Mouse (Mus musculus) liver, embryonic 15.5 days (tissue): ENCODE data around the gene Sh3bp4. TPM values are rescaled to one million over a fixed set of nuclear protein-coding genes. Genes with fewer than 3 reads are reported as not detected.

Experiments used
- ATAC-seq: fragments of 200-750 bp; cut with Nextera tagmentation; 2 replicates; pipeline ENCODE4 v1.8.0; 2017; ENCODE audit warnings: moderate number of reproducible peaks, mild to moderate bottlenecking, moderate library complexity; ENCODE audit not compliant: insufficient read depth
- H3K27ac ChIP-seq: fragments of 300-500 bp; sonication (generic); replicated peaks from 2 replicates; pipeline ENCODE4 v1.5.1; 2015; ENCODE audit warnings: mild to moderate bottlenecking, inconsistent platforms
- H3K27me3 ChIP-seq: fragments of 300-500 bp; sonication (generic); 2 replicates; pipeline ENCODE4 v1.6.1; 2015; ENCODE audit warnings: mild to moderate bottlenecking, inconsistent platforms
- H3K36me3 ChIP-seq: fragments of 300-500 bp; sonication (generic); replicated peaks from 2 replicates; pipeline ENCODE4 v1.6.1; 2015; ENCODE audit warnings: moderate library complexity, mild to moderate bottlenecking, inconsistent platforms
- H3K4me1 ChIP-seq: fragments of 300-500 bp; sonication (generic); replicated peaks from 2 replicates; pipeline ENCODE4 v1.6.1; 2015; ENCODE audit warnings: inconsistent platforms
- H3K4me2 ChIP-seq: fragments of 300-500 bp; sonication (generic); 2 replicates; pipeline ENCODE4 v1.6.1; 2015; ENCODE audit warnings: moderate library complexity, mild to moderate bottlenecking, inconsistent platforms
- H3K4me3 ChIP-seq: fragments of 300-500 bp; sonication (generic); replicated peaks from 2 replicates; pipeline ENCODE4 v1.5.1; 2015; ENCODE audit warnings: mild to moderate bottlenecking, inconsistent platforms
- H3K9ac ChIP-seq: fragments of 300-500 bp; sonication (generic); 2 replicates; pipeline ENCODE4 v1.6.1; 2015; ENCODE audit warnings: moderate library complexity, mild to moderate bottlenecking, inconsistent platforms
- H3K9me3 ChIP-seq: fragments of 300-500 bp; sonication (generic); replicated peaks from 2 replicates; pipeline ENCODE4 v1.6.1; 2016; ENCODE audit warnings: inconsistent platforms
- WGBS: fragments of 180-500 bp; shearing (Covaris S2); methylation state at CpG from one replicate; pipeline ENCODE4 v1.1.7; 2015; ENCODE audit warnings: mixed read lengths; ENCODE audit not compliant: insufficient replicate concordance; 5-methylcytosine and 5-hydroxymethylcytosine counted together
- polyA plus RNA-seq: library from polyadenylated mRNA; unstranded; fragments of >200 nt; fragmentation: Nextera tagmentation; extraction: Ambion mirVana; gene quantifications from 2 replicates; pipeline ENCODE4 v1.2.1, GENCODE M21; 2015

The Sh3bp4 gene
- polyA plus RNA-seq, 1 experiment from 2014 or later, result 0.99 TPM

GRCm38 (mm10) chr1:89110767-89111534, 40.7 kb downstream of the Sh3bp4 start:
- no peak overlapping the region for H3K9ac ChIP-seq
- H3K4me1 ChIP-seq, result peaks cover 14% of the 10 kb centered on the region; the same call in 1 of the 2 replicates
- ATAC-seq, result no peak
- no peaks in the 10 kb centered on the region for H3K9me3 ChIP-seq
- WGBS, result 59% methylated on average over 6 of the region's 6 CpGs
- H3K4me3 ChIP-seq, result no peak overlapping the region
- H3K36me3 ChIP-seq, result no peaks in the 10 kb centered on the region
- no peak overlapping the region for H3K4me2 ChIP-seq
- H3K27me3 ChIP-seq, result no peaks in the 10 kb centered on the region
- no peak overlapping the region for H3K27ac ChIP-seq

DNA sequence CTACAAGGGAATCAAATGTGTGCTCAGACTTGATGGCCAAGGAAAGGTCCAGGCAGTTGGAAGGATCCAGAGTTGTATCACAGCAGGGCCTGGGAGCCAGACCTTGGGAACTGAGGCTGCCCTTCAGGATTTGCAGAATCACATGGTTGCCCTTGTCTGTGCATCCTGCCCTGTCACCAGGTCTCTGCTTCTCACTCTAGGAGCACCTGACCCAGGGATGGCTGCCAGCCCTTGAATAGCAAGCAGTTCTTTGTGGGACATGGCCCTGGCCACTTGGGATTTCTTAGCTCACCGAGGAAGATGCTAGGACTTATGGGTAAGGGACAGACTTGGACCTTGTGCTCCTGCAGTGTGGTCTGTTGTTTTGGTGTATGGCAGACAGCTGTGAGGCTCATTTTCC, 42.3 kb downstream of the Sh3bp4 start:
- Histone ChIP-seq H3K9me3 (no peaks in the 10 kb centered on the region), H3K27ac (no peak overlapping the region), H3K4me3 (no peak overlapping the region), H3K27me3 (no peaks in the 10 kb centered on the region), H3K4me2 (no peak overlapping the region), H3K4me1 (peaks cover 14% of the 10 kb centered on the region; the same call in 1 of the 2 replicates), H3K9ac (no peak overlapping the region), H3K36me3 (no peaks in the 10 kb centered on the region)
- 63% methylated on average over 1 of the region's 1 CpGs for WGBS
- no peak for ATAC-seq

GRCm38 (mm10) chr1:89113731-89114130, 43.5 kb downstream of the Sh3bp4 start:
- no peaks in the 10 kb centered on the region for H3K9me3 ChIP-seq
- no peak overlapping the region for H3K4me2 ChIP-seq
- ATAC-seq, result no peak
- no peak overlapping the region for H3K9ac ChIP-seq
- 65% methylated on average over 3 of the region's 3 CpGs for WGBS
- H3K36me3 ChIP-seq, result no peaks in the 10 kb centered on the region
- H3K4me3 ChIP-seq, result no peak overlapping the region
- H3K4me1 ChIP-seq, result peaks cover 5% of the 10 kb centered on the region; the same call in 1 of the 2 replicates
- H3K27ac ChIP-seq, result no peak overlapping the region
- H3K27me3 ChIP-seq, result no peaks in the 10 kb centered on the region

DNA sequence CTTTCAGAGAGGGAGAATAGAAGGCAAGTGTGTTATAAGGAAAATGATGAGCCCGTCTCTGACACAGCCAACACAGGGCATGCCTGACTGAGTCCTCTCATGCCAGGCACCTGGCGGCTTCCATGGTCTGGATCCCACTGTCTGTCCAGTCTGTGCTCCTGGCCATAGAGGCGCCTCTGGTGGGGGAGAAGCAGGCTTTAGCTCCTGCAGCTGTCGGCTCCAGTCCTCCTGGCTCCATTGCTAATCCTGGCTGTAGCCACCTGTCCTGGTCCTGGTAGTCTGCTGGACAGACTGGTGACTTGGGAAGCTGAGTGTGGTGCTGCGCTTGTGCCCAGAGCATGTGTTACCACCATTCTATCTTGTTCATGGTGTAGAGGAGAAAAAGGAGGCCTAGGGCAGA, 46.8 kb downstream of the Sh3bp4 start:
- Histone ChIP-seq H3K4me2 (no peak overlapping the region), H3K9ac (no peak overlapping the region), H3K4me1 (no peaks in the 10 kb centered on the region), H3K27ac (no peak overlapping the region), H3K9me3 (no peaks in the 10 kb centered on the region), H3K4me3 (no peak overlapping the region), H3K27me3 (no peaks in the 10 kb centered on the region), H3K36me3 (no peaks in the 10 kb centered on the region)
- WGBS, result 58% methylated on average over 5 of the region's 5 CpGs
- ATAC-seq, result no peak

DNA sequence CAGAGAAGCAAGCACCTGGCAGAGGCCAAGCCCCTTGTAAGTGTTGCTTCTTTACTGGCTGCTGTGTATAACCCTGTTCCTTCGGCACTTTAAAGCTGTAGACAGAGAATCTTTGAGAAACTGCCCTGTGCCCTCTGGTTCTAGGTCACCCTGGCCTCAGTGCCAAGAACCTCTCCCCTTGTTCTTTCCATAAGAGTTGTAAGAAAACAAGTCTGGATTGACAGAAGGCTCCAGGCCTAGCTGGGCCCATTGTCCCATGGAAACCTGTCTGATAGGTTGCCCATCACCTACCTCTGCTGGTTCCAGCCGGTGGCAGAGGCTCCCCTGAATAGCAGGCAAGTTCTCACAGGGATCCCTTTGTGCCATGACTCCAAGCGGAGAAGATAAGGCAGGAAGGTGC, 47.9 kb downstream of the Sh3bp4 start:
- no peak overlapping the region for H3K4me2 ChIP-seq
- no peak overlapping the region for H3K9ac ChIP-seq
- 46% methylated on average over 3 of the region's 3 CpGs for WGBS
- no peak overlapping the region for H3K4me3 ChIP-seq
- H3K27ac ChIP-seq, result no peak overlapping the region
- ATAC-seq, result no peak
- H3K27me3 ChIP-seq, result no peaks in the 10 kb centered on the region
- no peaks in the 10 kb centered on the region for H3K36me3 ChIP-seq
- H3K4me1 ChIP-seq, result no peaks in the 10 kb centered on the region
- no peaks in the 10 kb centered on the region for H3K9me3 ChIP-seq

DNA sequence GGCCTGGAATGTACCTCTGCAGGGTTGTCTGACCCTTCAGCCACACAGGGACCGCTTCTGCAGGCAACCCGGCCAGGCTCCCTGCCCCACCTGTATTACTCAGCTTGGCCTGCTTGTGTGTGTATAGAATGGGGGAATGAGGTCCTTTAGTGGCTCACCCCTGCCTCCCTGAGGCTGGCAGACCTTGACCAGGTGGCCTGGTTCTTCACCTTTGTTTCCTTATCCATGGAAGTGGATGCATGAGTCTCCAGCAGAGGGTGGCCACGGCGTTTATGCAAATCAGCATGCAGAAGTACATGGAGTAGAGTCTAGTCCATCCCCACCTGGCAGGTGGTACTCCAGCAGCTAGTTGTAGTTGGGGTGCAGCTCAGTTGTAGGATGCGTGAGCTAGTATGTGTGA, 48.6 kb downstream of the Sh3bp4 start:
- no peaks in the 10 kb centered on the region for H3K36me3 ChIP-seq
- H3K4me3 ChIP-seq, result no peak overlapping the region
- H3K4me1 ChIP-seq, result no peaks in the 10 kb centered on the region
- H3K9ac ChIP-seq, result no peak overlapping the region
- ATAC-seq, result no peak
- no peak overlapping the region for H3K27ac ChIP-seq
- WGBS, result 66% methylated on average over 5 of the region's 5 CpGs
- no peaks in the 10 kb centered on the region for H3K27me3 ChIP-seq
- no peak overlapping the region for H3K4me2 ChIP-seq
- H3K9me3 ChIP-seq, result no peaks in the 10 kb centered on the region

DNA sequence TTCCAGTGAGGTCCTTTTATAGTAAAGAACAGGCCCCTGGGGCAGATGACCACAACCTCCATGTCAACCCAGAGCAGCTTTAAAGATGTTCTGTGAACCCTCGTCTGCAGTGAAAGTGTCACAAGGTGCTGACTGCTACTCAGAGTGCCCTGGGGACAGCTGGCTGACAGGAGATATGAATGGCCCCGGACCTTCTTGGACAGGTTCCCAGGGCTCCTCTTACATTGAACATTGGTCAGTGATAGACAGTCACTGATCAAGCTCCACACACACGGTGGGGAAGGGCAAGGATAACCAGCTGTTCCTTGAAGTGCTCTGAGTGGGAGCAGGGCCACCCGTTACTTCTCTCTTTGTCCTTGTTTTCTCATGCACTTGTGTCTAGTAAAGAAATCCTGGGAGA, 50.1 kb downstream of the Sh3bp4 start:
- ATAC-seq, result no peak
- no peaks in the 10 kb centered on the region for H3K27me3 ChIP-seq
- no peaks in the 10 kb centered on the region for H3K36me3 ChIP-seq
- no peak overlapping the region for H3K27ac ChIP-seq
- WGBS, result 52% methylated on average over 4 of the region's 4 CpGs
- H3K4me2 ChIP-seq, result no peak overlapping the region
- no peak overlapping the region for H3K4me3 ChIP-seq
- no peak overlapping the region for H3K9ac ChIP-seq
- no peaks in the 10 kb centered on the region for H3K9me3 ChIP-seq
- no peaks in the 10 kb centered on the region for H3K4me1 ChIP-seq

DNA sequence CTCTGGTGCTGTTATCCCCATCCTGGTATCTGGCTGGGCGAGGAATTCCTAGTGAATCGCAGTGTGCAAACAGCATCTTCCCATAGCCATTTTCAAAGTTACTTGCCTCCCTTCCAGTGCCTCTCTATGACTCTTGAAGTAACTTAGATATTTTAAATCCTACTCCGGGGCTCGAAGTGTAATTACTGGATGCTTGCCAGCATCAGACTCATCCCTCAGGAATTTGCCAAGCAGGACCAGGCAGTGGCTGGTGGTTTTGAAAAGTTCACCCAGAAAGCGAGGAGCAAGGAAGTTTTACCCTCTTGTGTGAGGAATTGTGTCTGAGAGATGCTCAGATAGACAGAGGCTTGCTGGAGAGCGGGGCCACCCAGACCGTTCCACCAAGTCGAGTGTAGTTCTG, 51.3 kb downstream of the Sh3bp4 start:
- Histone ChIP-seq H3K4me3 (no peak overlapping the region), H3K27ac (no peak overlapping the region), H3K9ac (no peak overlapping the region), H3K4me1 (no peaks in the 10 kb centered on the region), H3K9me3 (no peaks in the 10 kb centered on the region), H3K36me3 (no peaks in the 10 kb centered on the region), H3K27me3 (no peaks in the 10 kb centered on the region), H3K4me2 (no peak overlapping the region)
- no peak for ATAC-seq
- 59% methylated on average over 8 of the region's 8 CpGs for WGBS

DNA sequence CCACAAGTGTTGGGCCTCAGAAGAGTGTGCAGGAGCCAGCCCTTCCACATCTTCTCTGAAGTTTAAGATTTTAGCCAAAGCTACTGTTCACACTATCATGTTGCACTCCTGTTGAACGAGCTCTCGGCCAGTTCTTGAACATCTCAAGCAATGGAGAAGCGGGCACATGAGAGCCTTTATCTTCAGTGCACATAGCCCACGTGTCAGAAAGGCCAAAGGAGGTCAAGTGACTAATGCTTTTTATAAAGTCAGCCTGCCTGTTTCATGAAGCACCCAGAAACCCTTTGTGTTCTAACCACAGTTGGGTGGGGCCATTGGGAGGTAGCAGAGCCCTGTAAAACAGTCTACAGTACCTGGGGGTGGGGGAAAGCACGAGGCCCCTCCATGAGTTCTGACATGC, 52.2 kb downstream of the Sh3bp4 start:
- no peaks in the 10 kb centered on the region for H3K9me3 ChIP-seq
- no peak overlapping the region for H3K27ac ChIP-seq
- H3K36me3 ChIP-seq, result no peaks in the 10 kb centered on the region
- no peak for ATAC-seq
- H3K27me3 ChIP-seq, result no peaks in the 10 kb centered on the region
- no peak overlapping the region for H3K9ac ChIP-seq
- no peak overlapping the region for H3K4me3 ChIP-seq
- WGBS, result 35% methylated on average over 5 of the region's 5 CpGs
- no peaks in the 10 kb centered on the region for H3K4me1 ChIP-seq
- no peak overlapping the region for H3K4me2 ChIP-seq

GRCm38 (mm10) chr1:89124076-89124475, 53.9 kb downstream of the Sh3bp4 start:
- H3K36me3 ChIP-seq, result no peaks in the 10 kb centered on the region
- H3K27ac ChIP-seq, result no peak overlapping the region
- H3K9me3 ChIP-seq, result no peaks in the 10 kb centered on the region
- H3K27me3 ChIP-seq, result no peaks in the 10 kb centered on the region
- ATAC-seq, result no peak
- no peaks in the 10 kb centered on the region for H3K4me1 ChIP-seq
- no peak overlapping the region for H3K4me2 ChIP-seq
- H3K4me3 ChIP-seq, result no peak overlapping the region
- H3K9ac ChIP-seq, result no peak overlapping the region
- WGBS, result 55% methylated on average over 7 of the region's 7 CpGs

DNA sequence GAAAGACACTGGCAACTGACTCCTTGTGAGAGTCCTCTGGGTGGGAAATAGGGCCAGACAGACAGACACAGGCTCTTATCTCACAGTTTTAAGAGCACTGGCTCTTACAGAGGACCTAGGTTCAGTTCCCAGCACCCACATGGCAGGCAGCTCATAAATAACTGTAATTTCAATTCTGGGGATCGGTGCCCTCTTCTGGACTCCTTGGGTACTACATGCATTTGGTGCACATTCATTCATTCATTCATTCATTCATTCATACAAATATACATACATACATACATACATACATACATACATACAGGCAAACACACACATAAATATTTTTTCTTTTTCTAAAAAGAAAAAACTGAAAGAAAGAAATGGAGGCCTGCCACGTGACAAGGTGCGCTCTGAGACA, 56.9 kb downstream of the Sh3bp4 start:
- Histone ChIP-seq H3K9me3 (no peaks in the 10 kb centered on the region), H3K9ac (no peak overlapping the region), H3K27me3 (no peaks in the 10 kb centered on the region), H3K4me1 (no peaks in the 10 kb centered on the region), H3K4me3 (no peak overlapping the region), H3K27ac (no peak overlapping the region), H3K36me3 (no peaks in the 10 kb centered on the region), H3K4me2 (no peak overlapping the region)
- ATAC-seq, result no peak
- WGBS, result 83% methylated on average over 3 of the region's 3 CpGs

GRCm38 (mm10) chr1:89130429-89130828, 60.2 kb downstream of the Sh3bp4 start:
- 56% methylated on average over 6 of the region's 6 CpGs for WGBS
- H3K27me3 ChIP-seq, result no peaks in the 10 kb centered on the region
- H3K9ac ChIP-seq, result no peak overlapping the region
- H3K4me2 ChIP-seq, result no peak overlapping the region
- no peak for ATAC-seq
- no peaks in the 10 kb centered on the region for H3K9me3 ChIP-seq
- H3K4me3 ChIP-seq, result no peak overlapping the region
- H3K36me3 ChIP-seq, result no peaks in the 10 kb centered on the region
- no peak overlapping the region for H3K27ac ChIP-seq
- no peaks in the 10 kb centered on the region for H3K4me1 ChIP-seq
